Mouse (Mus musculus): Measurements from ENCODE around the gene Rnf31. TPM values are rescaled to one million over a fixed set of nuclear protein-coding genes. Genes with fewer than 3 reads are reported as not detected.

The Rnf31 gene
- polyA plus RNA-seq, 1 experiment from 2014 or later: 18.1 TPM

- H3K9me3 ChIP-seq (ENCODE audit: control insufficient read depth, low read length): no peaks in the 10 kb centered on the region
- H3K27me3 ChIP-seq (ENCODE audit: control insufficient read depth, insufficient read depth, low read depth, low read length): no peaks in the 10 kb centered on the region
- H3K4me3 ChIP-seq (ENCODE audit: low read length): no peak within 1 kb of the TSS
- H3K36me3 ChIP-seq (ENCODE audit: control insufficient read depth, insufficient read depth, low read length): no peaks in the 10 kb centered on the region
- peak within 1 kb of the TSS; percentile 24 for H3K9ac ChIP-seq (ENCODE audit: low read length)
- H3K27ac ChIP-seq (ENCODE audit: low read length): peak within 1 kb of the TSS; percentile 27
- ATAC-seq (ENCODE audit: low read depth): no peak
- H3K4me2 ChIP-seq (ENCODE audit: low read depth, low read length): no peak within 1 kb of the TSS
- peaks cover 16% of the 10 kb centered on the region for H3K4me1 ChIP-seq (replicated peaks; ENCODE audit: control insufficient read depth, insufficient read depth, low read length)
- 60% methylated on average over 8 of the region's 8 CpGs for WGBS
Measured at GRCm38 (mm10) chr14:55575302-55575701, 16.2 kb upstream of the Rnf31 start, which contains the start of gene Fitm1. Gene Fitm1 (plus strand): TSS chr14:55575617.

DNA sequence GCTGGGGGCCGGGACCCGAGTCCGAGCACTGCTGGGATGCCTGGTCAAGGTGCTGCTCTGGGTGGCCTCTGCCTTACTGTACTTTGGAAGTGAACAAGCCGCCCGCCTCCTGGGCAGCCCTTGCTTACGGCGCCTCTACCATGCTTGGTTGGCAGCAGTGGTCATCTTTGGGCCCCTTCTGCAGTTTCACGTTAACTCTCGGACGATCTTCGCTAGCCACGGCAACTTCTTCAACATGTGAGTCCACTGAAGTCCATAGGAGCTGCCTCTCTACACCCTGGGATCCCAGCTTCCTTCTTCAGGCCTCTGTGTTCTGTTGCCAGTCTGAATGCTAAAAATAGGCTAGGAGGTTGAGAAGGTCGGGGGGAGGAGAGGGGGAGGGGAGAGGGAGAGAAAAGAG lies 15.8 kb upstream of the Rnf31 start:
- H3K4me1 ChIP-seq (replicated peaks; ENCODE audit: control insufficient read depth, insufficient read depth, low read length): peaks cover 16% of the 10 kb centered on the region
- no peak for ATAC-seq (ENCODE audit: low read depth)
- H3K36me3 ChIP-seq (ENCODE audit: control insufficient read depth, insufficient read depth, low read length): peaks cover 2% of the 10 kb centered on the region; the same call in 1 of the 2 replicates
- H3K27ac ChIP-seq (ENCODE audit: low read length): peak overlapping the region; percentile 27; the same call in 1 of the 2 replicates
- H3K4me2 ChIP-seq (ENCODE audit: low read depth, low read length): no peak overlapping the region
- WGBS: 62% methylated on average over 13 of the region's 13 CpGs
- no peaks in the 10 kb centered on the region for H3K9me3 ChIP-seq (ENCODE audit: control insufficient read depth, low read length)
- no peak overlapping the region for H3K4me3 ChIP-seq (ENCODE audit: low read length)
- H3K27me3 ChIP-seq (ENCODE audit: control insufficient read depth, insufficient read depth, low read depth, low read length): no peaks in the 10 kb centered on the region
- H3K9ac ChIP-seq (ENCODE audit: low read length): peak overlapping the region; percentile 24

- peaks cover 2% of the 10 kb centered on the region; the same call in 1 of the 2 replicates for H3K36me3 ChIP-seq (ENCODE audit: control insufficient read depth, insufficient read depth, low read length)
- peak; percentile 13; the same call in 1 of the 2 replicates for ATAC-seq (ENCODE audit: low read depth)
- no peaks in the 10 kb centered on the region for H3K27me3 ChIP-seq (ENCODE audit: control insufficient read depth, insufficient read depth, low read depth, low read length)
- peak overlapping the region; percentile 27 for H3K27ac ChIP-seq (ENCODE audit: low read length)
- WGBS: 53% methylated on average over 16 of the region's 16 CpGs
- H3K4me3 ChIP-seq (ENCODE audit: low read length): no peak overlapping the region
- no peaks in the 10 kb centered on the region for H3K9me3 ChIP-seq (ENCODE audit: control insufficient read depth, low read length)
- H3K4me1 ChIP-seq (replicated peaks; ENCODE audit: control insufficient read depth, insufficient read depth, low read length): peaks cover 16% of the 10 kb centered on the region
- H3K9ac ChIP-seq (ENCODE audit: low read length): 0 out of 2 replicates have a peak overlapping the region, but pooled peaks have one; percentile 24
- no peak overlapping the region for H3K4me2 ChIP-seq (ENCODE audit: low read depth, low read length)
Measured at GRCm38 (mm10) chr14:55576376-55576775, 15.1 kb upstream of the Rnf31 start.

DNA sequence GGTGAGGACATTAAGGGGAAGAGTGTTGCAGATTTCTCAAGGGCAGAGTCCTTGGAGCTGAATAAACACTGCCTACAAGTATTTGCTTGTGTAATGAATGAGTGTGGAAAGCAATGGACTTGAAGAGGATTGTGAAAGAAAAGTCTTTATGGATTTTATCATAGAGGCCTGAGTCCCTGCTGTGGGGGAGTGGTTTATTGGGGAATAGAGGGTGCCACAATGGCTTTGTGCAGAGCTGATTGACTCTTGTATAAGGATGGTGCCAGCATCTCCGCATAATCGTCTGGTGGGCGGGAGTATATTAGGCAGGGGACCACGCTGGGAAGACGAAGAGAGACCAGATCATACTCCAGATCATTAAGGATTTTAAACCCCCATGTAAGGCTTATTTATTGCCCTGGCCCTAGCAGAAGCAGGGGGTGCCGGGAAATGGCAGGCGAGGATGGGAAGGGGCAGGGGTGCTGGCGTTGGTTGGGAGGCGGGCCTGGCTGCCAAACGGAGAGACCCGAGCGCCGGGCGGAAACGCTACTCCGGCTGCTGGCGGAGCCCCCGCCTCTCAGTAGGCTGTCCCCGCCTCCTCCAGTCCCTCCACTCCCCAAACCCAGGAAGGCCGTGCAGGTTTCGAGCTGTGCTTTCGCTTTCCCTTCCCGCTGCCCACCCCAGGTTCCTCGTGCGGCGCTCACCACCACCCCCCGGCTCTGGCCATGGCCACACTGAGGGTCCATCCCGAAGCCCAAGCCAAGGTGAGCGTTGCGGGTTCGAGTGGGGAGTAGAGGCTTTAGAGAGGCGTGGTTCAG lies 13.4 kb upstream of the Rnf31 start, which contains the start of gene Psme1:
Gene Psme1, plus strand, starts transcription at position 253 of the 797 bp plus-strand sequence.
- peak within 1 kb of the TSS; percentile 95 for H3K4me3 ChIP-seq (ENCODE audit: low read length)
- H3K9ac ChIP-seq (ENCODE audit: low read length): peak within 1 kb of the TSS; percentile 97
- H3K4me1 ChIP-seq (replicated peaks; ENCODE audit: control insufficient read depth, insufficient read depth, low read length): peaks cover 16% of the 10 kb centered on the region
- peaks cover 6% of the 10 kb centered on the region; the same call in 1 of the 2 replicates for H3K36me3 ChIP-seq (ENCODE audit: control insufficient read depth, insufficient read depth, low read length)
- no peaks in the 10 kb centered on the region for H3K9me3 ChIP-seq (ENCODE audit: control insufficient read depth, low read length)
- peak within 1 kb of the TSS; percentile 75 for H3K4me2 ChIP-seq (ENCODE audit: low read depth, low read length)
- peak; percentile 95 for ATAC-seq (ENCODE audit: low read depth)
- no peaks in the 10 kb centered on the region for H3K27me3 ChIP-seq (ENCODE audit: control insufficient read depth, insufficient read depth, low read depth, low read length)
- WGBS: under 1% methylated on average over 31 of the region's 32 CpGs
- peak within 1 kb of the TSS; percentile 94 for H3K27ac ChIP-seq (ENCODE audit: low read length)

DNA sequence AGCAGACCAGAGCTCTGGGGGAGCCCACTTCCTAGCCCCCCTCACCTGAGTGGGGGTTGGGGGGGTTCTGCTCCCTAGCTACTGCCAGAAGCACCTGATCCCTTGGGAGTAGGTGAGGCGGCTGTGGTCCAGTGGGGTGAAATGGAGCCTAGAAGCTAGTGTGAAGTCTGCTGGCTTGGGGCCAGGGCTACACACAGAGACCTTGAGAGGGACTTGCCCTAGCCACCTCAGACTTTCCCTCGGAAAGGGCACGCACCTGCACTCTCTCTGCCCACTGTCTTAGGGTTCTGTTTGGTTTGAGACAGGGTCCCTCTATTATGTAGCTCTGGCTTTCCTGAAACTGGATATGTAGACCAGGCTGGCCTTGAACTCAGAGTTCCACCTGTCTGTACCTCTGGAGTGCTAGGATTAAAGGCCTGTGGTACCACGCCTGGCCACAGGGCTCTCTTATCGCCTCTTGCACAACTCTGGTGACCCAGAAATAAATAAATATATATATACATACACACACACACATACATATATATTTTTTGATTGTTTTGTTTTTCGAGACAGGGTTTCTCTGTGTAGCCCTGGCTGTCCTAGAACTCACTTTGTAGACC lies 12.7 kb upstream of the Rnf31 start:
- ATAC-seq (ENCODE audit: low read depth): peak; percentile 42
- 22% methylated on average over 6 of the region's 6 CpGs for WGBS

GRCm38 (mm10) chr14:55579511-55580496 lies 11.7 kb upstream of the Rnf31 start:
- Histone ChIP-seq H3K4me1 (replicated peaks; ENCODE audit: control insufficient read depth, insufficient read depth, low read length) (peaks cover 16% of the 10 kb centered on the region), H3K9ac (ENCODE audit: low read length) (no peak overlapping the region), H3K4me2 (ENCODE audit: low read depth, low read length) (no peak overlapping the region), H3K27ac (ENCODE audit: low read length) (no peak overlapping the region), H3K4me3 (ENCODE audit: low read length) (no peak overlapping the region), H3K27me3 (ENCODE audit: control insufficient read depth, insufficient read depth, low read depth, low read length) (no peaks in the 10 kb centered on the region; the same call in 1 of the 2 replicates), H3K36me3 (ENCODE audit: control insufficient read depth, insufficient read depth, low read length) (peaks cover 6% of the 10 kb centered on the region; the same call in 1 of the 2 replicates), H3K9me3 (ENCODE audit: control insufficient read depth, low read length) (no peaks in the 10 kb centered on the region)
- ATAC-seq (ENCODE audit: low read depth): no peak
- 83% methylated on average over 23 of the region's 23 CpGs for WGBS

More for the DNA sequence above, 12.7 kb upstream of the Rnf31 start:
- Histone ChIP-seq H3K9me3 (ENCODE audit: control insufficient read depth, low read length) (no peaks in the 10 kb centered on the region), H3K36me3 (ENCODE audit: control insufficient read depth, insufficient read depth, low read length) (peaks cover 6% of the 10 kb centered on the region; the same call in 1 of the 2 replicates), H3K27me3 (ENCODE audit: control insufficient read depth, insufficient read depth, low read depth, low read length) (no peaks in the 10 kb centered on the region), H3K4me3 (ENCODE audit: low read length) (peak overlapping the region; percentile 95), H3K4me1 (replicated peaks; ENCODE audit: control insufficient read depth, insufficient read depth, low read length) (peaks cover 16% of the 10 kb centered on the region), H3K9ac (ENCODE audit: low read length) (peak overlapping the region; percentile 97), H3K27ac (ENCODE audit: low read length) (peak overlapping the region; percentile 94), H3K4me2 (ENCODE audit: low read depth, low read length) (peak overlapping the region; percentile 75)

GRCm38 (mm10) chr14:55580731-55581130 lies 10.8 kb upstream of the Rnf31 start:
- Histone ChIP-seq H3K4me2 (ENCODE audit: low read depth, low read length) (no peak overlapping the region), H3K36me3 (ENCODE audit: control insufficient read depth, insufficient read depth, low read length) (peaks cover 6% of the 10 kb centered on the region; the same call in 1 of the 2 replicates), H3K27me3 (ENCODE audit: control insufficient read depth, insufficient read depth, low read depth, low read length) (no peaks in the 10 kb centered on the region; the same call in 1 of the 2 replicates), H3K4me3 (ENCODE audit: low read length) (no peak overlapping the region), H3K4me1 (replicated peaks; ENCODE audit: control insufficient read depth, insufficient read depth, low read length) (peaks cover 18% of the 10 kb centered on the region), H3K9ac (ENCODE audit: low read length) (no peak overlapping the region), H3K9me3 (ENCODE audit: control insufficient read depth, low read length) (no peaks in the 10 kb centered on the region), H3K27ac (ENCODE audit: low read length) (no peak overlapping the region)
- no peak for ATAC-seq (ENCODE audit: low read depth)
- 90% methylated on average over 16 of the region's 16 CpGs for WGBS

GRCm38 (mm10) chr14:55581981-55582681 lies 9.4 kb upstream of the Rnf31 start:
- 74% methylated on average over 9 of the region's 9 CpGs for WGBS
- no peaks in the 10 kb centered on the region; the same call in 1 of the 2 replicates for H3K27me3 ChIP-seq (ENCODE audit: control insufficient read depth, insufficient read depth, low read depth, low read length)
- no peaks in the 10 kb centered on the region for H3K9me3 ChIP-seq (ENCODE audit: control insufficient read depth, low read length)
- H3K4me2 ChIP-seq (ENCODE audit: low read depth, low read length): no peak overlapping the region
- H3K9ac ChIP-seq (ENCODE audit: low read length): no peak overlapping the region
- peaks cover 6% of the 10 kb centered on the region; the same call in 1 of the 2 replicates for H3K36me3 ChIP-seq (ENCODE audit: control insufficient read depth, insufficient read depth, low read length)
- no peak overlapping the region for H3K4me3 ChIP-seq (ENCODE audit: low read length)
- no peak for ATAC-seq (ENCODE audit: low read depth)
- peaks cover 14% of the 10 kb centered on the region for H3K4me1 ChIP-seq (replicated peaks; ENCODE audit: control insufficient read depth, insufficient read depth, low read length)
- no peak overlapping the region for H3K27ac ChIP-seq (ENCODE audit: low read length)
